Mouse (Mus musculus) liver (tissue): ENCODE data around the gene Epha8.
A peak's percentile ranks its signal among the peaks of the same experiment; 100 is the strongest.

Experiments
- DNase-seq: peaks from one replicate; pipeline ENCODE4 v3.0.0-alpha.2; 2020; ENCODE audit warnings: mixed read lengths

The Epha8 gene

GRCm38 (mm10) chr4:136899154-136899553 lies 57.5 kb downstream of the Epha8 start:
- no peak for DNase-seq

GRCm38 (mm10) chr4:136898637-136899036 lies 58.0 kb downstream of the Epha8 start, which contains the start of gene C1qa:
TSS of gene C1qa (minus strand) at chr4:136898803.
- no peak for DNase-seq

GRCm38 (mm10) chr4:136898084-136898598 lies 58.5 kb downstream of the Epha8 start:
- DNase-seq = no peak

GRCm38 (mm10) chr4:136896461-136896860 lies 60.2 kb downstream of the Epha8 start:
- no peak for DNase-seq

DNA sequence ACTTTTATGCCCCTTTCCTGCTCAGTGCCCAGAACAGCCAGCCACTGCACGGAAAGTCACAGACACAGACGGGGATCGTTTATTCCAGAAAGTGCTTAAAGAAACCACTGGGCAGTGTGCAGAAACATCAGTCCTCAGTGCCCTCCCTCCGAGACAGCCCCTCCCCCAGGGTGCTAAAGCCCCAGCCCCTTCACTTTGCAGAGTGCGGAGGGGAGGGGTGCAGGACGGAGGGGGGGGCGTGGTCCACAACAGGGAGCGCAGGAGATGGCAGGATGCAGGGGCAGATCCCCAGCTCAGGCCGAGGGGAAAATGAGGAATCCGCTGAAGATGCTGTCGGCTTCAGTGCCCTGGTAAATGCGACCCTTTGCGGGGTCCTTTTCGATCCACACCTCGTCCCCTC lies 60.8 kb downstream of the Epha8 start:
- DNase-seq = no peak

DNA sequence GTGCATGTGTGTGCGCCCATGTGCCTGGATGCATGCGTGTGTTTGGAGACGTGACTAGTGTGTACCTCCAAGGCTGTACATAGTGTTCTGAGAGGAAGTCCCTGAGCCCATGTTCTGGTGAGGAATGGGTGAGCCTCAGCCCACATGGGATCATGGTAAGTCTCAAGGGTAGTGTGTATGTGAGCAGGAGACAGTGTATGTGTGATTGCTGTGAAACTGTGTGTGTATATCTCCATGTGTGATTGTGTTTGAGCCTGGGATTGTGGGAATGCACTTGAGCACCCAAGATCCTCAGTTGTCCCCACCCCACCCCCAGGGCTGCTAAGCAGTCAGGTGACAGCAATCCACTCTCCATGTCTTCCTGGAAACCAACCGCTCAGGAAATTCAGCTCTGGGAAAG lies 61.8 kb downstream of the Epha8 start:
- no peak for DNase-seq

DNA sequence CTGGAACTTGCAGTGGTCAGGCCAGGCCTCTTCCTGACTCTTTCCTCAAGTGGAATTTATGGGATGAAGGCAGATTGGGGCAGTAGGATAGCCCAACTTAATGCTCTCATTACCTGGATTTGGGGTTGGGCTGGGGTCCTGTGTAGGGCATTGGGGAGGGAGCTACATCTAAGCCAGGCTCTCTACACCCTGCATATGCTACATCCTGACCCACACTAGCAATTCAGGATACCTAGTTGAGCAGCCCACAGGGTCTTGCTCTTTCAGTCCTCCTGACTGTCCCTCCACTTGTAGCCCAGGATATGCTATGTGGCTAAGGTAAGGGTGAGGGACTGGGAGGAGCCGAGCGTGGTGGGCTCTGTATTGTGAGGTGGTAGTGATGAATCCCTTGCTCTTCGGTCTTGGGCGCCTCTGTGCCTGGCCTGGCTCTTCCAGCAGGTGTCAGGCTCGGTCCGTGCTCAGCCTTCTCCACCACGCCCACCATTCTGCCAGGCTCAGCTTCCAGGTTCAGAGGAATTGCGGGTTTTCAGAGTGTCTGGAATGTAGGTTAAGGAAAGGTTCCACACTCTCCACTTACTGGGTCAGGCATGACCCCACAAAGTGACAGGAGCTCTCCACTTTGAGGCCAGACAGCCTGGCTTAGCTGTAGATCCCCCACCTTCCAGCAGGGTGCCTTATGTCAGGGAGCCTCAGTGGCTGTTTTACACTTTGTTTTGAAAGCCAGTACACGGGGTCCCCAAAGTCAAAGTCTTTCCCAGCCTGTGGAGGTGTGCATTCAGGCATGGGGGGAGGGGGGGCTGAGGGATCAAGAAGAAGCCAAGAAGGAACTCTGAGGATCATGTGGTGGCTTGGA lies 62.7 kb downstream of the Epha8 start:
- no peak for DNase-seq

GRCm38 (mm10) chr4:136892811-136893210 lies 63.8 kb downstream of the Epha8 start, which contains the start of gene C1qc:
TSS of gene C1qc (minus strand) at chr4:136893065.
- no peak for DNase-seq

DNA sequence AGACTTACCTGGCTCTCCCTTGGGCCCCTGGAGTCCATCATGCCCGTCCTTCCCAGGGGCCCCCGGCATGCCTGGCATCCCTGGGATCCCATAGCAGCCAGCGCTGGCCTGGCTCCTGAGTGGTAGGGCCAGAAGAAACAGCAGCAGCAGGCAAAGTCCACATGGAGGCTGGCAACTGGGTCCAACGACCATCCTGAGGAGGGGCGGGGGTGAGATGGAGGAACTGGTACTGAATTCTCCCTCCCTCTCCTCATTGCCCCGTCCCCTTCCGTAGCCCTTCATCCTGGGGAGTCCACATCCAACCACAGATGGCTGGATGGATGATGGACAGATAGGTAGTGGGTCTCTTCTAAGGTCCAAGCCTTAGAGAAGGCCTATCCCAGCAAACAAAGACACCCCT lies 64.2 kb downstream of the Epha8 start:
- DNase-seq = no peak

- no peak for DNase-seq
These were observed 65.5 kb downstream of the Epha8 start for GRCm38 (mm10) chr4:136891115-136891514.

GRCm38 (mm10) chr4:136889981-136890380 lies 66.6 kb downstream of the Epha8 start:
- no peak for DNase-seq

- no peak for DNase-seq
These were observed 68.9 kb downstream of the Epha8 start for GRCm38 (mm10) chr4:136887714-136888113.

- DNase-seq = peak; percentile 22
These were observed 70.5 kb downstream of the Epha8 start, which contains the start of gene C1qb for GRCm38 (mm10) chr4:136886101-136886500. TSS of gene C1qb (minus strand) at chr4:136886187.
